Mouse (Mus musculus): ENCODE results near the gene Paox.

- TF ChIP-seq CTCF (IDR thresholded peaks at IDR 0.05; ENCODE audit: extremely low read depth, insufficient read depth, insufficient read length, insufficient replicate concordance) = no peak
- TF ChIP-seq POLR2A (IDR thresholded peaks at IDR 0.05; ENCODE audit: low read depth, low read length) = no peak
Measured at GRCm38 (mm10) chr7:140096055-140096454, 19.5 kb upstream of the Paox start.
